Mouse (Mus musculus) testis, adult 2 months (tissue): Measurements from ENCODE around the gene Rps6kb1.

Source experiments
- CTCF ChIP-seq: fragments of 200-500 bp; IDR thresholded peaks from 2 replicates; pipeline ENCODE4 v1.5.1; 2012; ENCODE audit warnings: low read depth, mild to moderate bottlenecking, inconsistent platforms, low read length, moderate library complexity; ENCODE audit not compliant: control insufficient read depth, insufficient read depth, insufficient replicate concordance
- POLR2A ChIP-seq: fragments of 200-500 bp; IDR thresholded peaks from 2 replicates; pipeline ENCODE4 v1.6.1; 2012; ENCODE audit warnings: low read depth, mild to moderate bottlenecking, inconsistent platforms, low read length, moderate library complexity; ENCODE audit not compliant: control insufficient read depth

DNA sequence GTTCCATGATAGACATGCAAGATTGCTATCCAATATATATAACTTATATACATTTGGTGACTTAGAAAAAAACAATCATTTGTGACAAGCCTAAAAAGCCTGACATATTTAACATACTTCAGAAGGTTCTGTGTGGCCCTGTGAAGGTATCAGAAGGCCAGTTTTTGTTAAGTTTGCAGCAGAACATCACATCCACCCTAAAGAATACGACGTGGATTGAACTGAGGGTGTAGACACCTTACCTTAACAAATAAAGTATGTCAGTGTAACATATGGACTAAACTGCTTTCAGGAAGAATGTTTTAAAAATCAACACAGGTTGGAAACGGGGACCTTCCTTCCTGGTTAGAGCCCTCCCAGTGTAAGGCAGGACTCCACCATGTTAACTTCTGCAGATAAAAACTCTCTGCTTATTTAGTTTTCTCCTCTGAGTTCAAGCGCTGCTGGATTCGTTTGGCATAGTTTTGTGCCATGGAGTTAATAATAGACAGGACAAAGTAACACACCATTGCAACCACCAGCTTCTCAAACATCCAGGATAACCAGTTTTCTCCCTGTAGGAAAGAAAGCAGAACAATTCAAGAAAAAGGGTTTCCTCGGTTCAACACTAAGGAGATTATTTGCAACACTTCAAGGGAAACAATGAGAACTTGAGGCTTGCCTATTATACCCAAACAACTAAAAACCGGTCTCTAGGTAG lies 40.4 kb upstream of the Rps6kb1 start:
- TF ChIP-seq CTCF = no peak
- TF ChIP-seq POLR2A = no peak
